Mouse (Mus musculus): ENCODE measurements around the gene Olfr262.
"Not testable (repeated sequence)": the region's sequence is repeated elsewhere in the genome, so short reads cannot be mapped to it uniquely, and the experiment has no call there.

The Olfr262 gene

GRCm38 (mm10) chr19:12241559-12241958, at the start of gene Olfr262:
TSS of gene Olfr262 (minus strand) at chr19:12241659.
- no peak for DNase-seq (ENCODE audit: low read depth, low spot score)

- DNase-seq (ENCODE audit: low read depth, low spot score), result no peak
Observed at GRCm38 (mm10) chr19:12279554-12279953, 38.1 kb upstream of the Olfr262 start, which contains the start of gene Olfr1434. TSS of gene Olfr1434 (plus strand) at chr19:12279854.

- DNase-seq (ENCODE audit: low read depth, low spot score), result no peak
Observed at GRCm38 (mm10) chr19:12260732-12261131, 19.3 kb upstream of the Olfr262 start, which contains the start of gene Olfr235. TSS of gene Olfr235 (plus strand) at chr19:12261032.

- not testable (repeated sequence) for DNase-seq (ENCODE audit: low read depth, low spot score)
Observed at GRCm38 (mm10) chr19:12232496-12232895, 9.0 kb downstream of the Olfr262 start, which contains the start of gene Olfr1432. TSS of gene Olfr1432 (minus strand) at chr19:12232596.

- no peak for DNase-seq (ENCODE audit: low read depth, low spot score)
Observed at GRCm38 (mm10) chr19:12200334-12200733, 41.1 kb downstream of the Olfr262 start, which contains the start of gene Olfr1431. TSS of gene Olfr1431 (plus strand) at chr19:12200634.

GRCm38 (mm10) chr19:12199076-12199475, 42.4 kb downstream of the Olfr262 start:
- not testable (repeated sequence) for DNase-seq (ENCODE audit: low read depth, low spot score)

Measured in retina, postnatal 7 days (tissue).